Mouse (Mus musculus) cerebellum, adult 18-20 months (tissue): ENCODE results near the gene 1700013G24Rik.
"Not testable (repeated sequence)": the region's sequence is repeated elsewhere in the genome, so short reads cannot be mapped to it uniquely, and the experiment has no call there.

ENCODE experiments used
- DNase-seq, 2 experiments: peaks; one replicate each; pipeline ENCODE4 v3.0.0; 2021

1700013G24Rik gene

DNA sequence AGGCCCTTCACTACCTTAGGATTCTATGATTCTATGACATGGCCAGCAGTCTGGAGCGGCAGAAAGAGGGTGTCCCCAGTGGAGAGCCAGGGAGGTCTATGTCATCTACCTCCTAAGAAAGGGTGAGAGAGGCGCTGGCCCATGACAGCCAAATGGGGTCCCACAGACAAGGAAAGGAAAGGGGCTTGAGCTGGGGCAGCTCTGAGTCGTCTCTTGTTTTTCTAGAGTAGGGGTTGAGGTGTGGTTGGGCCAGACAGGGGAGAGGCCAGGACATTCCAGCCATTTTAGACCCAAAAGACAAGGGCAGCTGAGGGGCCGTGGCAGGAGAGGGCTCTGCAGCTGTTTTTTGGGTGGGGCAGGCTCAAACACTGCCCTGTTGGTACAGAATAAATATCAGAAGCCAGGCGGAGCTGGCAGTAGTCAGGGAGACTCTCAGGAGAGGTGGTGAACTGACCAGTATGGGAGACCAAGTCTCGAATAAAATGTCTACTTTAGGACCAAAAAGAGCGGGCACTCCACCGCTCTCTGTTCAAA is at the start of gene 1700013G24Rik:
1700013G24Rik (plus strand) TSS at position 51 of the 534 bp plus-strand sequence.
- no peak for DNase-seq

DNA sequence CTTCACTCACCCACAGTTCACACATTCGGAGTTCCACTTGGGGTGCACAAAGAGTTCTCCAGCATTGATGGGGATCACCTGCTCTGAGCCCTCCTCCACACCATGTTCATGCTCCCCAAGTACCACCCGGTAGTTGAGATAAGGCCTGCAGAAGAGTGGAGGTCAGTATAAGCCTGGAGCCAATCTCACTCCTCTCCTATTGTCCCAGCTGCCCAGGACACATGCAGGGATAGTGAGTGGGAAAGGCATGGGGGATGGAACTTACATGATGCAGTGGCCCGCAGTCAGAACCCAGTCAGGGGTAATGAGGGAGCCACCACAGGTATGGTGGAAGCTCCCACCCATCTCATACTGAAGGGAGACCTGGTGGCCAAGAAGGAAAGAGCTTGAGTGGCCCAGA is 47.5 kb upstream of the 1700013G24Rik start:
- no peak for DNase-seq

DNA sequence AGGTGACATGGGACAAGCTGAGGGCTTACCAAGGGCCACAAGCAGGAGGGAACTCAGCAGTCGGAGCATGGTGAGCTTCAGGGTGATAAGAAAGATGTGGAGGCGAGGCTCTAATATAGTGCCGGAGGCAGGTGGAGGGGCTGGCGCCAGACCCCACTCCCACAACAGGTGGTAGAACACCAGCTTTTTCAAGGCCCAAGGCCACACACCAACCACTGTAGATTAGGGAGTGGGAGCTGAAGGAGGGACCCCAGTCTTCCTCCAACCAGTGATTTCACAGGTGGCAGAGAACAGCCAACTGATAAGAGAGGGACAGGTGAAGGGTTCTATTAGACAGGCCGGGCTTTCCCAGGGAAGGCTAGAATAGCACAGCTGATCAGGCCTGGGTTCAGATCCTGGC is 43.4 kb upstream of the 1700013G24Rik start, which contains the start of gene Cela3a:
Cela3a (minus strand) TSS at position 101 of the 400 bp plus-strand sequence.
- no peak for DNase-seq

DNA sequence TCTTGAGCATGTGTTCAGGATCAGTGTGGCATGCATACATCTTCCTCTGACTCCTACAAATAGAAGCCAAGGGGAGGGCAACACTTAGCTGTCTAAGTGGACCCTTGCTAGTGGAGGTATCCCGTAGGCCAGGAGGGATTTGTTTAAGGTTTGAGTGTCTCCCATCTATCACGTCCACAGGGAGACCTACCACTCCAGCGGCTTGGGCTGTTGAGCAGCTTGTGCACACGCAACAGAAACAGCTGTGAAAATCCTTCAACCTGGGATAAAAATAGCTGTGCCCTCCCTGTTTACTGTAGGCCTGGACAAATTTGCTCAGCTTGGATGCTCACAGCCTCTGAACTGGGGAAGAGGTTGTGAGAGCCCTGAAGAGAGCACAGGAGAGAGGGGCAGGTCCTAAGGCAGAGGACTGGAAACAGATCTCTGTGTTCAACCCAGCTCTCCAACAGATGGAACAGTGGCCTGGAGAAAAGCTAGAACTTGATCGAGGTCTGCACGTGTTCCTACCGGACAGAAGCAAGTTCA is 40.8 kb upstream of the 1700013G24Rik start:
- DNase-seq: not testable (repeated sequence)

DNA sequence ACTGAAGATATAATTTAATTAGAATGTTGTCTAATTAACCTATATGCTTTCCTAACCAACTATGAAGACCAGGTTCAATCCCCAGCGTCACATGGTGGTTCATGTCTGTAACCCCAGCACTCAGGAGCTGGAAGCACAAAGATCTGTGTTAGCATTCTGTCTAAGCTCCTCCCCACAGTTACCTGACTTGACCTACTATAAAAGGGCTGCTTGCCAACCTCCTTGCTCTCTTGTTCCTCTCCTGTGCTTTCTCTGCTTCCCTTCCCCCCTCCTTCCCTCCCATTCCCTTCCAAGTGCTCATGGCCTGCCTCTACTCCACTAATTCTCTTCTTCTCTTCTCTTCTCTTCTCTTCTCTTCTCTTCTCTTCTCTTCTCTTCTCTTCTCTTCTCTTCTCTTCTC is 38.1 kb upstream of the 1700013G24Rik start:
- DNase-seq: no peak

DNA sequence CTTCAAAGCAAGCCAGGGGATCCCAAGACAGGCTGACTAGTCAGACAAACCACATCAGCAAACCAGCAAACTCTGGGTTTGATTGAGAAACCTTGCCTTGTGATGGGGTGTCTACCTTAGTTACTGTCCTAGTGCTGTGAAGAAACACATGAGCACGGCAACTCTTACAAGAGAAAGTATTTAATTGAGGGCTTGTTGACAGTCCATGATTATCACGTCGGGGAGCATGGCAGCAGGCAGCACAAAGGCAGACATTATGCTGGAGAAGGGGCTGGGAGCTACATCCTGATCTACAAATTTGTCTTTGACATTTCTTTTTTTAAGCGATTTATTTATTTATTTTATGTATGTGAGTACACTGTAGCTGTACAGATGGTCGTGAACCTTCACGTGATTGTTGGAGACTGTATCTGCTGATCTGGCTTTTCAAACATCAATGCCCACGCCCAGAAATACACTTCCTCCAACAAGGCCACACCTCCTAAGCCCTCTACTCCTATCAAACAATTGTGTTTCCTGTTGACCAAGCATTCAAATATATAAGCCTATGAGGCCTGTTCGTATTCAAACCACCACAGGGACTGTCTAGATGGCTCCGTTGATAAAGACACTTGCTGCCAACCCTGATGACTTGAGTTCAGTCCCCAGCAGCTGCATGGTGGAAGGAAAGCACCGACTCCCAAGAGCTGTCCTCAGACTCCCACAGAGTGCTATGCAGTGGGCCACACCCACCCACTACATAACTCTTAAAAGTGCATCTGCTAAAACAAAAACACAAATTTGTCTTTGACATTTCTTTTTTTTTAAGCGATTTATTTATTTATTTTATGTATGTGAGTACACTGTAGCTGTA is 35.1 kb upstream of the 1700013G24Rik start:
- no peak for DNase-seq

DNA sequence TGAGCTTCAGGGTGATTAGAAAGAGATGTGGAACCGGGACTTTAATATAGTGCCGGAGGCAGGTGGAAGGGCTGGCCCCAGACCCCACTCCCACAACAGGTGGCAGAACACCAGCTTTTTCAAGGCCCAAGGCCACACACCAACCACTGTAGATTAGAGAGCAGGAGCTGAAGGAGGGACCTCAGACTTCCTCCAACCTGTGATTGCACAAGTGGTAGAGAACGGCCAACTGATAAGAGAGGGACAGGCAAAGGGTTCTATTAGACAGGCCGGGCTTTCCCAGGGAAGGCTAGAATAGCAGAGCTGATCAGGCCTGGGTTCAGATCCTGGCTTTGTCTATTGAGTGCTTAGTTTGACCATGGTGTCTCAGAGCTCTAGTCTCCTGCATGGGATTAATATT is 22.6 kb upstream of the 1700013G24Rik start, which contains the start of gene Cela3b:
Cela3b (minus strand) TSS at position 39 of the 400 bp plus-strand sequence.
- DNase-seq: no peak

DNA sequence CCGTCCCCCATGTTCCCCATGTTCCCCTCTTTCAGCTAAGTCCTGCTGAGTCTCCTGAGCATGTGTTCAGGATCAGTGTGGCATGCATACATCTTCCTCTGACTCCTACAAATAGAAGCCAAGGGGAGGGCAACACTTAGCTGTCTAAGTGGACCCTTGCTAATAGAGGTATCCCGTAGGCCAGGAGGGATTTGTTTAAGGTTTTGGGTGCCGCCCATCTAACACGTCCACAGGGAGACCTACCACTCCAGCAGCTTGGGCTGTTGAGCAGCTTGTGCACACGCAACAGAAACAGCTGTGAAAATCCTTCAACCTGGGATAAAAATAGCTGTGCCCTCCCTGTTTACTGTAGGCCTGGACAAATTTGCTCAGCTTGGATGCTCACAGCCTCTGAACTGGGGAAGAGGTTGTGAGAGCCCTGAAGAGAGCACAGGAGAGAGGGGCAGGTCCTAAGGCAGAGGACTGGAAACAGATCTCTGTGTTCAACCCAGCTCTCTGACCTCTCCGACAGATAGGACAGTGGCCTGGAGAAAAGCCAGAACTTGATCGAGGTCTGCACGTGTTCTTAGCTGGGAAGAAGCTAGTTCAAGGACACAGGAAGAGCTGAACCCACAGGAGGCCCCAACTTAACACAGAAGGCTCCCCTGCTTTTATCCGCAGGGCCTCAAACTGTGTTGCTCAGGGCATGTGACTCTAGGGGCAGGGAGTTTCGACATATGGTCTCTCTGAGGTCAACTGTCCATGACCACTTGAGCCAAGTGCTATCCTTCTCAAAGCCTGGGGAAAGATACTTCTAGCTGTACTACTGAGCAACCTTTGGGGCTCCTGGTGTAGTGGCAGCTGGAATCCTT is 20.2 kb upstream of the 1700013G24Rik start:
- not testable (repeated sequence) for DNase-seq

DNA sequence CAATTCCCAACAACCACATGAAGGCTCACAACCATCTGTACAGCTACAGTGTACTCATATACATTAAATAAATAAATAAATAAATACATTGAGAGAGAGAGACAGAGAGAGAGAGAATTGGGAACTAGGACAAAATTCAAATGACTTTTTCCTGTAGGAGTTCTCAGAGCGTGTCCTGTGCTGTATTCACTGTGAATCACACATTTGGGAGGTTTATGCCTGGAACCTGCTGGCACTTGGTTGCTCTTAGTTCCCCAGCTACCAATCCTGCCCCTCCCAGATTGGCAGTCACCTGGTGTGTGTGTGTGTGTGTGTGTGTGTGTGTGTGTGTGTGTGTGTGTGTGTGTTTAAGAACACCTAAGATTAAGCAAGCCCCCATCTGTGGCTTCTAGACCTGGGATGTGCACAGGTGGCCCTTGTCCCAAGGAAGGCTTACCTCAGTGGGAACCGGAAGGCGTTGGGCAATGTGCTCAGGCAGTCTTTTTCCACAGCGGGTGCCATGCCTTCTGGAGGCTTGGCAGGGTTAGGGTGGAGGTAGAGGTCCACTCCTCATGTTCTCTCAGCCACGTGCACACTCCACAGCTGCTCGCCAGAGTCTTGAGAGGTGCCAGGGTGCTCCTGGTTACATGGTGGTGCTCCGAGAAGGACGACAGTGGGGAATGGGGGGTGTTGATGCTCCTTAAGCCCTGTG is 16.0 kb upstream of the 1700013G24Rik start:
- no peak for DNase-seq

DNA sequence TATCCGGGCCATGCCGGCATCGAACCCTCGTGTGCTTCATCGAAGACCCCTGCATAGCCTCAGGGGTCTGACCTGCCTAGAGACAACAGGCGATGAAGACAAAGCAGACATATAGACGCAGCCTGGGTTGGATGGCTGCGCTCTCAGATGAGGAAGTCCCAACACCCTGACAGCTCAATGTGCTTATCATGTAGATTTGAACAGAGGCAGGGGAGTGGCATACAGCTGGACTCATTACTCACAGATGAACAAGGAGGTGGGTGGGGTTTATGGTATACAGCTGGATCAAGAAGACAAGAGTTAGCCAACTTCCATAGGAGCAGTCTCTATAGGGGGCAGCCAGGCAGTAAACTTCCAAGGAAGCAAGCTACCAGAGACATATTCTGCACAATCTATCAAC is 14.2 kb upstream of the 1700013G24Rik start:
- no peak for DNase-seq

DNA sequence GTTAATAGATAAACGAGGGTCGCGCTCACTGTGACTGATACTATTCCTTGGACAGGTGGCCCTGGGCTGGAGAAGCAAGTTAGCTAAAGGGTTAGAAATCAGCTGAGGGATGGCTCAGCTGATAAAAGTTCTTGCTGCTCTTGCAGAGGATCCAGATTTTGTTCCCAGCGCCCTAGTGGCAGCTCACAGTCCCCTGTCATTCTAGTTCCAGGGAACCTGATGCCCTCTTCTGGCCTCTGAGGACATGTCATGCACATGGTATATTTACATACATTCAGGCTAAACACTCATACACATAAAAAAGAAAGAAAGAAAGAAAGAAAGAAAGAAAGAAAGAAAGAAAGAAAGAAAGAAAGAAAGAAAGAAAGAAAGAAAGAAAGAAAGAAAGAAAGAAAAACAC is 11.8 kb upstream of the 1700013G24Rik start:
- no peak for DNase-seq

DNA sequence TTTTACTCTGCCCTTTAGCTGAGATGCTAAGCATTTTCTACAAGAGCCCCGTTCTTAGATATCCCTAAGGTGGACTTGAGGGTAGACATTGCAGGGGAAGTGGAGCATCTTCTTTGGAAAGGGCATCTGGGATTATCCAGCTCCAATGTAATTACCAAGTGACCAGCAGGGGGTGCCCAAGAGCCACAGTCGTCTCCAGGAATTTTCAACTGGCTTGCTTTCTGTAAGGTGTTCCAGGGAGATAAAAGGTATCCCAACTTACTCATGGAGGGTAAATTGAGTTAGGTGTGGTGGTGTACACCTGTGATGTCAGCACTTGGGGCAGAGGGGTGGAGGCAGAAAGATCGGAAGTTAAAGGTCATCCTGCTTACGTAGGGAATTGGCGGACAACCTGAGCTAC is 9.5 kb upstream of the 1700013G24Rik start:
- peak; percentile 71 to 89 for DNase-seq

DNA sequence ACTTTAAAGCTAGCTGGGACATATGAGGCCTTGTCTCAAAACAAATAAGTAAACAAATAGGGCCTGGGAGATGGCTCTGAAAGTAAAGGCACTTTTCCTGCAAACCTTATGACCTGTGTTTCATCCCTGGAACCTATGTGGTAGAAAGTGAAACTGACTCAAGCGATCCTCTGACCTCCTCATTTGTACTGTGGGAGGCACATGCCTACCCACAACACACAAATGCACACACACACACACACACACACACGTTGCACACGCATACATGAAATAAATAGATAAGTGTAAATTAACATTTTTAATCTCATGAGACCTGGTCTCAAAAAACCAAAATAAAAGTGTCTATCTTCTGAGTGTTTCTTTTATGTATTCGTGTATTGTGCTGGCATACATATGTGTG is 7.2 kb upstream of the 1700013G24Rik start:
- no peak for DNase-seq

DNA sequence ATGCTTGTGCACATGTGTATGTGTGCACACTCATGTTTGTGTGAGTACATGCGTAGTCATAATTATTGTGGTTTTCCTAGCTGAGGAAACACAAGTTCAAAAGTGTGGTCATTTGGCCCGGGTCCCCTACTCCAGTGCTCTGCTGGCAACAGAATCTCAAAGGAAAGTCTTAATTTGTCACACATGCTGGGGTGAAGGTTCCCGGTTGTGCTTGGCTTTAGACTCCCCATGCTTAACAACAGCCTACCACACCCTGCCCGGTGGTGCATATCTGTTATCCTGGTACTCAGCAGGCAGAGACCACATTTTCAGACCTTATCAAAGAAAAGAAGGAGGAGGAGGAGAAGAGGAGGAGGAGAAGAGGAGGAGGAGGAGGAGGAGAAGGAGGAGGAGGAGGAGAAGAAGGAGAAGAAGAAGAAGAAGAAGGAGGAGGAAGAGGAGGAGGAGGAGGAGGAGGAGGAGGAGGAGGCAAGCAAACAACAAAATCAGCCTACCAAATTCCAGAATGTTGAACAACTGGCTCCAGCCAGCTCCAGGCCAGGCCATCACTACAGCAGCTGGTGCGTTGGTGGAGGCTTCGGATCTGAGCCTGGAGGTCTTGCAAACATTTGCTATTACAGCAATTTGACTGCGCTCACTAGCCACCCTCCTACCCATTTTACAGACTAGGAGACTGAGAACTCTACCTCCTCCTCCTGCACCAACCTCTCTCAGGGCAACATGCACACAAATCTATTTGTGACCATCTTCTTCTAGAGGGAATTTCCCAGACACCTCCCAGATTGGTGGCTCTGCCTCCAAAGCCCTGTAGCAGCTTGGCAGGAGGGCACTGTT is 5.5 kb upstream of the 1700013G24Rik start:
- no peak for DNase-seq

DNA sequence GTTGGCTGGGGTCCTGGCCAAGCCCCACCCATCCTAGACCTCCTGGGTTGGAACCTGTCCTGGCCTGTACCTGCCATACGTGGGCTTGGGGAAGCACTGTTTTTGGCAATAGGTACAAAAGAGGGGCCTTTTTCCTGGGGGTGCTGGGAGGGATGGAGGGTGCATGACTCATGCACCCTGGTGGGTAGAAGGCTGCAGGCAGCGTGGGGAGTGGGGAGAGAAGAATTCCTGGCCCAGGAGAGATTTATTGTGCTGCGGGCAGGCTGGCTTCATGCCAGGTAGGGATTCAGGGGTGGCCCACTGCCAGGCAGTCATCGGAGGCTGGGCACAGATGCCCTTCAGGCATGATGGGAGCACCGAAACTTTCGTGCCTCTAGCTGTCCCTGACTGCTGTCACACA is 4.9 kb upstream of the 1700013G24Rik start:
- DNase-seq: peak; percentile 22 to 35

DNA sequence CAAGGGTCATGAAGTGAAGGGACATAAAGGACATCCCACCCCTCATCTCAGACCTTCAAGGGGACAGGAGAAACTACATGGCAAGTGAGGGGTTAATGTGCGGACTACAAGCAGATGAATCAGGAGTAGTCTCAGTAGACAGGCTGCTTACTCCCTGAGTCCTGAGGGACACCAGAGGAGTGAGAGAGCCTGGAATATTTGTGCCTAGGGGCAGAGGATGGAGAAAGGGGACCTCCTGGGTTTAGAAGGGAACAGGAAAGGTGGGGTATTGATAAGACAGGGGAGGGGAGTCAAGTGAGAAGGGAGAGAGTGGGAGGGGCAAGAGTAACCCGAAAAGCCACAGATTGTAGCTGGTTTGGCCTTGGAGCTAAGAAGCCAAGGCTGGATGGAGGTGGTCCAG is 4.4 kb upstream of the 1700013G24Rik start:
- DNase-seq: no peak

DNA sequence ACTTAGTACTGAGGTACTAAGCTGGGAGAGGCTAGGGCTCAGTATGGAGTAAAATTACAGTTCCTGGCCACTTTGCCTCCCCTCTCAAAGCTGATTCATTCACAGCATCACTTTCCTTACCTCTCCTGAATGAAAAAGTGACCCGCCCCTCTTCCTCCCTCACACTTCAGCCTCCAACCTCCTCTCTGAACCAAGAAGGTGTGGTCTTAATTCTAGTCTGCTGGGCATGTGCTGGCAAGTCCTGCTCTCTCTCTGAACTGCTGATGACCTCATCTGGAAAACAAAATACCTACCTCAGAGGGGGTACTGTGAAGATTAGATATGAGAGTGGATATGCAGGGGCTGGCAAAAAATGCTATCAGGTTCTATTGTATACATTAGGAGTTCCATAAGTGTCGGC is 4.0 kb upstream of the 1700013G24Rik start:
- DNase-seq: no peak

DNA sequence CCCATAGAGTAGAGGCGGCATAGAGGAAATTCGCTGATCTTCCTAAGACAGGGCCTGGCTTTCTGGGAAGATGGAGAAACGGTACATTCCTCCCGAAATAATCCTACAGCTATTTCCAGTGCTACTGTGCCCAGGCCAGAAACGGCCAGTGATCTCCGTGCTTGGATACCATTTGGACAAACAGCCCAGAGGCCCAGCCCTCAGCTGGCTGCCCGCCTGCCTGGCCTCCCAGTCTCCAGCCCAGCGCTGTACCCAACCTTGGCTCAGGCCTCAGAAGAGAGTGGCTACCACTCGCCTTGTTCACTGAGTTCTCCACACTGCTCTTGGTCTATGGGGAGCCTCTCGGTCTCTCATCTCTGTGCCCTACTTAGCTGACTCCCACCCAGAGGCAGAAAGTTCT is 3.4 kb upstream of the 1700013G24Rik start:
- no peak for DNase-seq

DNA sequence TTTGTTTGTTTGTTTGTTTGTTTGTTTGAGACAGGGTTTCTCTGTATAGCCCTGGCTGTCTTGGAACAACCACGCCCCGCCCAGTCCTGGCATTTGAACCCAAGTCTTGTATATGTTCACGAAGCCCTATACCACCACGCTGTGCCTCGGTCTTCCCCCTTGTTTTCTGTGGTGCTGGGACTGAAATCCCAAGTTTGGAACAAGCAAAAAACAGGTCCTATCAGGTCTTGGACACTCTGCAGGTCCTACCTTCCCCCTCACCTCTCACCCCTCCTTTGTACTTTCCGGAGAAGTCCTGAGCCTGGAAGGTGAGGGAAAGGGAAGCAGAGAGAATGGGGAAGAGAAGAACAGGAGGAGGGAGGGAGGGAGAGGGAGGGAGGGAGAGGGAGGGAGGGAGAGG is 894 bp upstream of the 1700013G24Rik start:
- no peak for DNase-seq

DNA sequence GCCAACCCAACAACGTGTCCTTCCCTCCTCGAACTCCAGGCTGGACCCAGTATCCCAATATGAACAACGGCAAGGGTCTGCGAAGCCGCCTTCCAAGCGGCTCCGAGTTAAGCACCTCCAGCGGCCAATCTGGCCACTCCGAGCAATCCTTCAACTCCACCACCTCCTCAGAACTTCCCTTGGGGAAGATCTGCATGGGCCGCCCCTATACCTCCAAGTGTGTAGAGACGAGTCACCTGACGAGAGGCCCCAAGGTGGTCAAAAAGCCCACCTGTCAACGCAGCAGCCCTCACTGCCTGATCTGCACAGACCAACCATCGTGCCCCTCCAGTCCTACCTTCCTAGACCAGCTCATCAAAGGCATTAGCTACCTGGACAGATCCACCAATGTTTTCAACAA is 1.5 kb downstream of the 1700013G24Rik start:
- no peak for DNase-seq

DNA sequence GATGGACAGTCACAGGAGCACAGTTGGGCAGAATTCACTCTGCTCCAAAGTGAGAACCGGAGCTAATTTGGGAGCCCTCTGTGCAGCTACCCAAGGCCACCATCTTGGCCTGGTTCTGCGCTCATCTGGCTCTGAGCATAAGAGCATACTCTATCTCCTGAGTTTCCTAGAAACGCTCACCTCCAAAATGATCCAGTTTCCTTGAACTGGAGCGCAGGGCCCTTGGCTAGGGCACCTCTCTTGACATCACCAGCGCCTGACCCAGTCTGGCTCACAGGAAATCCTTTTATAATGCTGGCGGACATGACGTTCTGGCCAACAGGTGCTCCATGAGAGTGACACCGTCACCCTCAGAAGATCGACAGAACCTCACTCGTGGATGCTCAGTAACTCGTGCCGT is 3.5 kb downstream of the 1700013G24Rik start:
- DNase-seq: no peak

DNA sequence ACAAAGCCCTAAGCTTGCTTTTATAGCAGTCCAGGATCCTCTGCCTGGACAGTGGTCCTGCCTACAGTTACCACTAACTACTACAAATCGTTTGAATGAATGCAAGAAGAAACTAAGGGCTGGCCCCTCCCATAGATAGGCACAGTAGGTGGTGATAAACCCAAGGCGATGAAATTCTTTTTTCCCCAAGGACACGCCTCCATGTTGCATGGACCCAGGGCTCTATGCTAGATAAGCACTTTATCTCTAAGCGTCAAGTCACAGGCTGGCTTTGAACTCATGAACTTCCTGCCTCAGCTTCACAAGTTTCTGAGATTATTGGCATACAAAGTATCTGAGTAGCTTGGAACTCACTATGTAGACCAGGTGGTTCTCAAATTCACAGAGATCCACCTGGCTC is 4.2 kb downstream of the 1700013G24Rik start:
- no peak for DNase-seq
